Mouse (Mus musculus) small intestine, adult 10 weeks (tissue): ENCODE data around the gene Igf2bp1. TPM values are rescaled to one million over a fixed set of nuclear protein-coding genes. Genes with fewer than 3 reads are reported as not detected.

Experiments used
- polyA plus RNA-seq: library from polyadenylated mRNA; stranded (reverse); fragments of 350-450 nt; fragmentation: Illumina TruSeq; extraction: RNeasy Lipid Tissue Mini Kit (QIAGEN cat#74804); gene quantifications from one replicate; pipeline ENCODE4 v1.2.3, GENCODE M21; 2014; ENCODE audit warnings: low replicate concordance

Gene Igf2bp1
- not detected for polyA plus RNA-seq

DNA sequence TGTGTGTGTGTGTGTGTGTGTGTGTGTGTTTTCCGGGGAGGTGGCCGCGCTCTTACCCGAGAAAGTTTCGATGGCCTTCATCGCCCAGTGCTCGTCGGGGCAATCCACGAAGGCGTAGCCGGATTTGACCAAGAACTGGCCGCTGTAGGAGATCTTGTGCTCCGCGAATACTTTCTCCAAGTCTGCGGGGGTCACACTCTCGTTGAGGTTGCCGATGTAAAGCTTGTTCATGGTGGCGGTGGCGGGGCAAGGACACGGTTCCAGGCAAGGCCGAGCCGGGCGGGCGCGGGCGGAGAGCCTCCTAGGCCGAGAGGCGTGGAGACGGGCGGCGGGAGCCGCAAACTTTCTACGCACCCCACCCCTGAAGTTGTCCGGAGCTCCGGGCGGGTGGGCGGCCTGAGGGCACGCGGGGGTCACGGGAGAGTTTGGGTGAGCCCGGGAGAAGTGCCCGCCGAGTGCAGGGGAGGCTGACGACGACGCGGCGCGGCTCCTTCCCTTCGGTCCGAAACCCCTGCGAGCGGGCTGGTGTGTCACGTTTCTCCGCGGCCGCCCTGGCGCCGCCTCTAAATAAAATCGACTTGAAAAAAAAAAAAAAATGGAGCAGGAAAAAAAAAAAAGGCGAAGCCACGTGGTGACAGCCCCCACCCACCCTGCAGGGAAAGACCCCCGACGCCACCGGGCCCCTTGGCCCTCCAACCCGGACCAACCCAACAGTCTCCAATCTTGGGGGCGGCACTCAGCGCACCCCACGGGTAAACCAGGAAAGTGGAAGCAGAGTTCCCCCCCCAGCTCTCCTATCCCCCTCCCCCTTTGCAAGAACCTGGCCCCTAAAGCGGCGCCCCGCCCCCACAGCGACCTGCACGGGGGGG lies at the start of gene Igf2bp1:
Gene Igf2bp1, minus strand, starts transcription at position 538 of the 869 bp plus-strand sequence.

GRCm38 (mm10) chr11:96034596-96035052 lies 28.9 kb upstream of the Igf2bp1 start, which contains the start of gene Snf8:
TSS of gene Snf8 (plus strand) at chr11:96034885.

GRCm38 (mm10) chr11:95914571-95914991 lies 91.2 kb downstream of the Igf2bp1 start, which contains the start of gene B4galnt2:
TSS of gene B4galnt2 (minus strand) at chr11:95914891.

Other genes starting within 250 kb of the Igf2bp1 start
- gene Phospho1, start 181.4 kb downstream of the Igf2bp1 start, polyA plus RNA-seq, result 2.9 TPM
- gene Gngt2, start 168.7 kb downstream of the Igf2bp1 start, polyA plus RNA-seq, result 1.6 TPM
- gene Abi3, start 163.5 kb downstream of the Igf2bp1 start, polyA plus RNA-seq, result not detected
- 312 TPM for gene B4galnt2, start 91.0 kb downstream of the Igf2bp1 start, polyA plus RNA-seq
- not detected for gene Gip, start 18.6 kb upstream of the Igf2bp1 start, polyA plus RNA-seq
- gene Snf8, start 28.9 kb upstream of the Igf2bp1 start, polyA plus RNA-seq, result 16.2 TPM
- 16.7 TPM for gene Ube2z, start 59.4 kb upstream of the Igf2bp1 start, polyA plus RNA-seq
- gene Atp5g1, start 69.7 kb upstream of the Igf2bp1 start, polyA plus RNA-seq, result 2.2 TPM
- gene Calcoco2, start 106.0 kb upstream of the Igf2bp1 start, polyA plus RNA-seq, result not detected
- not detected for gene Ttll6, start 127.8 kb upstream of the Igf2bp1 start, polyA plus RNA-seq
- not detected for gene Hoxb13, start 188.4 kb upstream of the Igf2bp1 start, polyA plus RNA-seq